Mouse (Mus musculus): ENCODE results near the gene Hspa1b. TPM values are rescaled to one million over a fixed set of nuclear protein-coding genes. Genes with fewer than 3 reads are reported as not detected.
A peak's percentile ranks its signal among the peaks of the same experiment; 100 is the strongest.

The Hspa1b gene
- polyA plus RNA-seq, 1 experiment from 2014 or later, result 0.64 TPM

DNA sequence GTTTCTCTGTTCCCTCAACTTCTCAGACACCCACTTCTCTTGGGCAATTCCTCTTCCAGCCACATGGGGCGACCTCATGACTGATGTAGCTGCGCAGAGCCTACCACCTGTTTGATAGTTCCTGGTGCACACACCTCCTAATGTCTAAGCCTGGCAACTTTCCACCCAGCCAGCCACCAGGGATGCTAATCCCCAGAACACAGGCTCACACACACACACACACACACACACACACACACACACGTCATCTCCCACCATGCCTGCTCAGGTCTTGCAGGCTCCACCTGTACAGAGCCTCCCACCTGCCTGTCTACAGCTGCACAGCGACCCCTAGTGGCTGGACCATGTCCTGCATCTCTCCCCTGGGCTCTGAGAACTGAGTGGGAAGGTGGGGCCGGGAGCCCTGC, 47.1 kb downstream of the Hspa1b start:
- Histone ChIP-seq H3K9me3 (ENCODE audit: control insufficient read depth) (no peaks in the 10 kb centered on the region), H3K9ac (ENCODE audit: low read depth, low read length) (no peak overlapping the region), H3K4me2 (replicated peaks; ENCODE audit: low read depth) (no peak overlapping the region), H3K27ac (ENCODE audit: low read depth, low read length) (peak overlapping the region; percentile 84), H3K36me3 (ENCODE audit: control insufficient read depth, insufficient read depth) (peaks cover 64% of the 10 kb centered on the region), H3K27me3 (replicated peaks; ENCODE audit: control insufficient read depth, insufficient read depth, low read length) (no peaks in the 10 kb centered on the region), H3K4me3 (ENCODE audit: low read depth, low read length) (no peak overlapping the region), H3K4me1 (replicated peaks; ENCODE audit: control insufficient read depth, insufficient read depth, low read length) (0 out of 2 replicates have a peak, but pooled peaks cover 4% of the 10 kb centered on the region)
- TF ChIP-seq CTCF (IDR thresholded peaks at IDR 0.05; ENCODE audit: low read depth), result peak; percentile 96
- peak; percentile 46 for ATAC-seq
- 30% methylated on average over 5 of the region's 5 CpGs for WGBS

DNA sequence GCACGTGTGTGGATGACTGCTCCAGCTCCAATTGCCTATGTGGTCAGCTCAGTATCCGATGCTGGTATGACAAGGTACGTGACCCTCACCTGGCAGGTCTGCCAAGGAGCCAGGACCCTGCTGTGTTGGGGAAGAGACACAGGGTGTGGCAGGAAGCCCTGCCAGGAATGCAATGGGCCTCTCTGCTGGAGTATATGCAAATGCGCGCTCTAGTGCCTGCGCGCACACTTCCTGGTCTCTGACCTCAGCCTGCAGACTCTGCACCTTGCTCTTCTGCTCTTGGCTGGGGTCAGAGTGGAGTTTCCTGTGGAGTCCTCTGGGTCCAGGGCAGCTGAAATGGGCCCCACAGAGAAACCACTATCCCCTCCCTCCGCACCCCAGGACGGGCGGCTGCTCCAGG, 48.1 kb downstream of the Hspa1b start:
- Histone ChIP-seq H3K4me2 (replicated peaks; ENCODE audit: low read depth) (peak overlapping the region; percentile 21), H3K27me3 (replicated peaks; ENCODE audit: control insufficient read depth, insufficient read depth, low read length) (no peaks in the 10 kb centered on the region), H3K4me3 (ENCODE audit: low read depth, low read length) (no peak overlapping the region), H3K9ac (ENCODE audit: low read depth, low read length) (no peak overlapping the region), H3K9me3 (ENCODE audit: control insufficient read depth) (no peaks in the 10 kb centered on the region), H3K4me1 (replicated peaks; ENCODE audit: control insufficient read depth, insufficient read depth, low read length) (0 out of 2 replicates have a peak, but pooled peaks cover 4% of the 10 kb centered on the region), H3K36me3 (ENCODE audit: control insufficient read depth, insufficient read depth) (peaks cover 73% of the 10 kb centered on the region), H3K27ac (ENCODE audit: low read depth, low read length) (peak overlapping the region; percentile 84)
- ATAC-seq, result peak; percentile 66
- WGBS, result 34% methylated on average over 10 of the region's 10 CpGs
- TF ChIP-seq CTCF (IDR thresholded peaks at IDR 0.05; ENCODE audit: low read depth), result no peak

Other genes with a start within 250 kb of the Hspa1b start
- 1.2 and 1.6 TPM in 2 replicates for gene C4b, start 215.4 kb downstream of the Hspa1b start, polyA plus RNA-seq (2015; fragmentation: Nextera tagmentation; extraction: Ambion mirVana)
- gene Cyp21a1, start 154.7 kb downstream of the Hspa1b start, polyA plus RNA-seq (2015; fragmentation: Nextera tagmentation; extraction: Ambion mirVana), result 0.18 and 0.25 TPM in 2 replicates
- 29.1 and 34.0 TPM in 2 replicates for gene Stk19, start 122.3 kb downstream of the Hspa1b start, polyA plus RNA-seq (2015; fragmentation: Nextera tagmentation; extraction: Ambion mirVana)
- 42.5 and 44.2 TPM in 2 replicates for gene Dxo, start 122.2 kb downstream of the Hspa1b start, polyA plus RNA-seq (2015; fragmentation: Nextera tagmentation; extraction: Ambion mirVana)
- gene Skiv2l, start 109.0 kb downstream of the Hspa1b start, polyA plus RNA-seq (2015; fragmentation: Nextera tagmentation; extraction: Ambion mirVana), result 18.3 and 20.8 TPM in 2 replicates
- 55.7 and 57.8 TPM in 2 replicates for gene Nelfe, start 108.8 kb downstream of the Hspa1b start, polyA plus RNA-seq (2015; fragmentation: Nextera tagmentation; extraction: Ambion mirVana)
- gene Cfb, start 96.7 kb downstream of the Hspa1b start, polyA plus RNA-seq (2015; fragmentation: Nextera tagmentation; extraction: Ambion mirVana), result 84.8 and 94.9 TPM in 2 replicates
- gene Zbtb12, start 79.8 kb downstream of the Hspa1b start, polyA plus RNA-seq (2015; fragmentation: Nextera tagmentation; extraction: Ambion mirVana), result 0.74 and 1.1 TPM in 2 replicates
- gene Gm20547, start 77.2 kb downstream of the Hspa1b start, polyA plus RNA-seq (2015; fragmentation: Nextera tagmentation; extraction: Ambion mirVana), result not detected in 2 replicates
- 60.3 and 66.2 TPM in 2 replicates for gene C2, start 61.0 kb downstream of the Hspa1b start, polyA plus RNA-seq (2015; fragmentation: Nextera tagmentation; extraction: Ambion mirVana)
- gene Ehmt2, start 60.8 kb downstream of the Hspa1b start, polyA plus RNA-seq (2015; fragmentation: Nextera tagmentation; extraction: Ambion mirVana), result 35.8 and 40.3 TPM in 2 replicates
- 119 and 128 TPM in 2 replicates for gene Slc44a4, start 44.8 kb downstream of the Hspa1b start, polyA plus RNA-seq (2015; fragmentation: Nextera tagmentation; extraction: Ambion mirVana)
- 522 and 580 TPM in 2 replicates for gene Neu1, start 28.0 kb downstream of the Hspa1b start, polyA plus RNA-seq (2015; fragmentation: Nextera tagmentation; extraction: Ambion mirVana)
- gene Gm20481, start 10.7 kb upstream of the Hspa1b start, polyA plus RNA-seq (2015; fragmentation: Nextera tagmentation; extraction: Ambion mirVana), result 0.43 TPM in 1 of 2 replicates, not detected in the other
- gene Hspa1a, start 12.9 kb upstream of the Hspa1b start, polyA plus RNA-seq (2015; fragmentation: Nextera tagmentation; extraction: Ambion mirVana), result 6.4 and 6.5 TPM in 2 replicates
- gene Hspa1l, start 13.5 kb upstream of the Hspa1b start, polyA plus RNA-seq (2015; fragmentation: Nextera tagmentation; extraction: Ambion mirVana), result 0.22 and 0.25 TPM in 2 replicates
- gene Lsm2, start 22.6 kb upstream of the Hspa1b start, polyA plus RNA-seq (2015; fragmentation: Nextera tagmentation; extraction: Ambion mirVana), result 70.6 and 76.6 TPM in 2 replicates
- gene Vars, start 41.7 kb upstream of the Hspa1b start, polyA plus RNA-seq (2015; fragmentation: Nextera tagmentation; extraction: Ambion mirVana), result 74.0 and 84.2 TPM in 2 replicates
- 0.12 and 0.20 TPM in 2 replicates for gene Vwa7, start 57.3 kb upstream of the Hspa1b start, polyA plus RNA-seq (2015; fragmentation: Nextera tagmentation; extraction: Ambion mirVana)
- 3.2 and 4.6 TPM in 2 replicates for gene Sapcd1, start 68.8 kb upstream of the Hspa1b start, polyA plus RNA-seq (2015; fragmentation: Nextera tagmentation; extraction: Ambion mirVana)
- 1.4 and 3.0 TPM in 2 replicates for gene Msh5, start 87.5 kb upstream of the Hspa1b start, polyA plus RNA-seq (2015; fragmentation: Nextera tagmentation; extraction: Ambion mirVana)
- 290 and 312 TPM in 2 replicates for gene Clic1, start 90.7 kb upstream of the Hspa1b start, polyA plus RNA-seq (2015; fragmentation: Nextera tagmentation; extraction: Ambion mirVana)
- 62.0 and 68.3 TPM in 2 replicates for gene Ddah2, start 99.8 kb upstream of the Hspa1b start, polyA plus RNA-seq (2015; fragmentation: Nextera tagmentation; extraction: Ambion mirVana)
- gene Ly6g6c, start 106.2 kb upstream of the Hspa1b start, polyA plus RNA-seq (2015; fragmentation: Nextera tagmentation; extraction: Ambion mirVana), result 0.12 TPM in 1 of 2 replicates, not detected in the other
- gene Mpig6b, start 106.9 kb upstream of the Hspa1b start, polyA plus RNA-seq (2015; fragmentation: Nextera tagmentation; extraction: Ambion mirVana), result 0.13 and 0.17 TPM in 2 replicates
- 2.2 TPM in 2 replicates for gene Ly6g6e, start 117.7 kb upstream of the Hspa1b start, polyA plus RNA-seq (2015; fragmentation: Nextera tagmentation; extraction: Ambion mirVana)
- gene Ly6g6d, start 118.8 kb upstream of the Hspa1b start, polyA plus RNA-seq (2015; fragmentation: Nextera tagmentation; extraction: Ambion mirVana), result 3.8 and 4.9 TPM in 2 replicates
- not detected in 2 replicates for gene Ly6g6f, start 126.4 kb upstream of the Hspa1b start, polyA plus RNA-seq (2015; fragmentation: Nextera tagmentation; extraction: Ambion mirVana)
- 101 and 103 TPM in 2 replicates for gene Abhd16a, start 130.0 kb upstream of the Hspa1b start, polyA plus RNA-seq (2015; fragmentation: Nextera tagmentation; extraction: Ambion mirVana)
- not detected in 2 replicates for gene Ly6g5c, start 149.0 kb upstream of the Hspa1b start, polyA plus RNA-seq (2015; fragmentation: Nextera tagmentation; extraction: Ambion mirVana)
- gene Ly6g5b, start 156.2 kb upstream of the Hspa1b start, polyA plus RNA-seq (2015; fragmentation: Nextera tagmentation; extraction: Ambion mirVana), result 0.46 and 0.59 TPM in 2 replicates
- gene Gpank1, start 162.2 kb upstream of the Hspa1b start, polyA plus RNA-seq (2015; fragmentation: Nextera tagmentation; extraction: Ambion mirVana), result 15.0 and 16.6 TPM in 2 replicates
- gene Csnk2b, start 162.8 kb upstream of the Hspa1b start, polyA plus RNA-seq (2015; fragmentation: Nextera tagmentation; extraction: Ambion mirVana), result 262 and 264 TPM in 2 replicates
- gene D17H6S53E, start 167.1 kb upstream of the Hspa1b start, polyA plus RNA-seq (2015; fragmentation: Nextera tagmentation; extraction: Ambion mirVana), result 26.3 and 29.7 TPM in 2 replicates
- gene Apom, start 172.8 kb upstream of the Hspa1b start, polyA plus RNA-seq (2015; fragmentation: Nextera tagmentation; extraction: Ambion mirVana), result 18.3 and 22.5 TPM in 2 replicates
- gene Bag6, start 175.9 kb upstream of the Hspa1b start, polyA plus RNA-seq (2015; fragmentation: Nextera tagmentation; extraction: Ambion mirVana), result 37.4 and 46.0 TPM in 2 replicates
- gene Prrc2a, start 205.7 kb upstream of the Hspa1b start, polyA plus RNA-seq (2015; fragmentation: Nextera tagmentation; extraction: Ambion mirVana), result 40.0 and 54.1 TPM in 2 replicates
- 23.1 and 25.4 TPM in 2 replicates for gene Aif1, start 216.8 kb upstream of the Hspa1b start, polyA plus RNA-seq (2015; fragmentation: Nextera tagmentation; extraction: Ambion mirVana)
- gene Lst1, start 229.2 kb upstream of the Hspa1b start, polyA plus RNA-seq (2015; fragmentation: Nextera tagmentation; extraction: Ambion mirVana), result 11.3 and 12.9 TPM in 2 replicates
- gene Ltb, start 235.2 kb upstream of the Hspa1b start, polyA plus RNA-seq (2015; fragmentation: Nextera tagmentation; extraction: Ambion mirVana), result 1.7 and 2.4 TPM in 2 replicates
- gene Tnf, start 242.8 kb upstream of the Hspa1b start, polyA plus RNA-seq (2015; fragmentation: Nextera tagmentation; extraction: Ambion mirVana), result 0.17 and 0.27 TPM in 2 replicates
- 0.10 and 0.42 TPM in 2 replicates for gene Lta, start 246.1 kb upstream of the Hspa1b start, polyA plus RNA-seq (2015; fragmentation: Nextera tagmentation; extraction: Ambion mirVana)

Measured in intestine, postnatal 0 days (tissue).